Mouse (Mus musculus) embryonic facial prominence, embryonic 11.5 days (tissue): Measurements from ENCODE around the gene Ola1. TPM values are rescaled to one million over a fixed set of nuclear protein-coding genes. Genes with fewer than 3 reads are reported as not detected.
A peak's percentile ranks its signal among the peaks of the same experiment; 100 is the strongest.

Experiments used
- ATAC-seq: fragments of 200-750 bp; cut with Nextera tagmentation; replicated peaks from 2 replicates; pipeline ENCODE4 v1.8.0; 2017; ENCODE audit warnings: low read depth; ENCODE audit not compliant: insufficient number of reproducible peaks, low FRiP score, low TSS enrichment
- DNase-seq: peaks from one replicate; pipeline ENCODE4 v3.0.0-alpha.2; 2015; ENCODE audit warnings: low spot score
- H3K27ac ChIP-seq: fragments of 300-500 bp; sonication (generic); replicated peaks from 2 replicates; pipeline ENCODE4 v1.5.1; 2014; ENCODE audit warnings: mild to moderate bottlenecking, low read depth, low read length, control low read depth
- H3K27me3 ChIP-seq: fragments of 300-500 bp; sonication (generic); 2 replicates; pipeline ENCODE4 v1.6.1; 2014; ENCODE audit warnings: mild to moderate bottlenecking, low read length, moderate library complexity, mixed read lengths; ENCODE audit not compliant: control insufficient read depth, insufficient read depth
- H3K36me3 ChIP-seq: fragments of 300-500 bp; sonication (generic); replicated peaks from 2 replicates; pipeline ENCODE4 v1.6.1; 2014; ENCODE audit warnings: low read depth, mild to moderate bottlenecking, low read length, moderate library complexity, mixed read lengths; ENCODE audit not compliant: control insufficient read depth, insufficient read depth
- H3K4me1 ChIP-seq: fragments of 300-500 bp; sonication (generic); 2 replicates; pipeline ENCODE4 v1.6.1; 2014; ENCODE audit warnings: low read length, mixed read lengths; ENCODE audit not compliant: control insufficient read depth, insufficient read depth
- H3K4me2 ChIP-seq: fragments of 300-500 bp; sonication (generic); 2 replicates; pipeline ENCODE4 v1.6.1; 2014; ENCODE audit warnings: low read depth, mild to moderate bottlenecking, control low read depth, low read length, moderate library complexity
- H3K4me3 ChIP-seq: fragments of 300-500 bp; sonication (generic); 2 replicates; pipeline ENCODE4 v1.5.1; 2014; ENCODE audit warnings: low read depth, low read length, control low read depth
- H3K9ac ChIP-seq: fragments of 300-500 bp; sonication (generic); replicated peaks from 2 replicates; pipeline ENCODE4 v1.6.1; 2014; ENCODE audit warnings: mild to moderate bottlenecking, control low read depth, low read length
- H3K9me3 ChIP-seq: fragments of 300-500 bp; sonication (generic); replicated peaks from 2 replicates; pipeline ENCODE4 v1.6.1; 2016; ENCODE audit warnings: mild to moderate bottlenecking, low read length, inconsistent platforms, mixed read lengths; ENCODE audit not compliant: control insufficient read depth
- WGBS: fragments of 180-500 bp; shearing (Covaris S2); extraction: QIAGEN DNeasy Blood & Tissue Kit; methylation state at CpG from one replicate; pipeline ENCODE4 v1.1.7; 2014; 5-methylcytosine and 5-hydroxymethylcytosine counted together
- polyA plus RNA-seq: library from polyadenylated mRNA; unstranded; fragments of >200 nt; fragmentation: Nextera tagmentation; extraction: Ambion mirVana; gene quantifications from 2 replicates; pipeline ENCODE4 v1.2.1, GENCODE M21; 2014

The Ola1 gene
- polyA plus RNA-seq, 1 experiment from 2014 or later = 117 TPM

DNA sequence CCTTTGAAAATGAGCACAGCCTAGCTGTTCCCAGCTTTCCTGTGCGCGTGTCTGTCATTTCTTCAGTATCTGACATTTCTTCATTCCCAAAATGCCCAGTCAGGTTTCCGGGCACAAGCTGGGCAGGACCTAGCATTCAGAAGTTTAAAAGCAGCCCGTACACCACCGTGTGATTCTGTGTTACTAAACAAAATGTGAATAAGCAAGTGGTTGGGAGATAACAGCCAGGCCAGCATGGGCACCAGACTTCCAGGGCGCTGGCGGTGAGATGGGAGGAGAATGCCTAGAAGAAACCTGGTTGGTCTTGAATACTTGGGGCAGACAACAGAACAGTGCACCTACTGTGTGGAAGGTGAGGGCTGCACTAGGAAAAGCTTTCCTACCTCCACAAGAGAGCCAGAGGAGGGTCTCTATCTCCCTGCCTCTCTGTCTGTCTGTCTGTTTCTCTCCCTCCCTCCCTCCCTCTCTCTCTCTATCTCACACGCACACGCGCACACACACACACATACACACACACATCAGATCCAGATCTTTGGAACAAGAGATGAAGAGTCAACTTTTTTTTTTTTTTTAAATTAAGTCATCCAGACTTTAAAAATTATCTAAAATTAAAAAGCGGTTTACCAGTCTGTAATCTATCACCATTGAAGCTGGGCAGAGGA, 144.8 kb downstream of the Ola1 start:
- Histone ChIP-seq H3K9me3 (no peaks in the 10 kb centered on the region), H3K4me2 (no peak overlapping the region), H3K4me3 (no peak overlapping the region), H3K9ac (no peak overlapping the region), H3K27ac (no peak overlapping the region), H3K36me3 (no peaks in the 10 kb centered on the region), H3K27me3 (no peaks in the 10 kb centered on the region), H3K4me1 (no peaks in the 10 kb centered on the region)
- 94% methylated on average over 11 of the region's 11 CpGs for WGBS
- ATAC-seq (no peak), DNase-seq (no peak)

DNA sequence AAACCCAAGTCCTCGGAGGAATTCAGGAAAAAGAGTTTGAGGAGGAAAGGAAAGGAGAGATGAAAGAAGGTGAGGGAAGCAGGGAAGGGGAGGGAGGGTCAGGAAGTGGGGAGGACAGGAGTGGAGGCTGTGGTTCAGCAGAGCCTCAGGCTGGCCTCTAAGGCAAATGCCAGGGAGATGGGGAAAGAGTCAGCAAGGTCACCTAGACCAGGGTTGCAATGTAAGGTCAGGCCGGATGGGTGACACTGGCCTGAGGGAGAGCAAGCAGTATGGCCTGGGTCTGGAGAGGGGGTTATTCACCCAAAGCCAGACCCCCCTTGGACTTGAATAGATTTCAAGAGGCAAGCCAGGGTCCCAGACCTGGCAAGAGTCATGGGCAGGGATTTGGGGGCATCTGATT, 147.5 kb downstream of the Ola1 start:
- Histone ChIP-seq H3K9me3 (no peaks in the 10 kb centered on the region), H3K4me1 (no peaks in the 10 kb centered on the region), H3K27ac (no peak overlapping the region), H3K27me3 (no peaks in the 10 kb centered on the region), H3K36me3 (no peaks in the 10 kb centered on the region), H3K9ac (no peak overlapping the region), H3K4me3 (no peak overlapping the region), H3K4me2 (no peak overlapping the region)
- ATAC-seq (no peak), DNase-seq (no peak)
- WGBS = 54% methylated on average over 2 of the region's 2 CpGs

DNA sequence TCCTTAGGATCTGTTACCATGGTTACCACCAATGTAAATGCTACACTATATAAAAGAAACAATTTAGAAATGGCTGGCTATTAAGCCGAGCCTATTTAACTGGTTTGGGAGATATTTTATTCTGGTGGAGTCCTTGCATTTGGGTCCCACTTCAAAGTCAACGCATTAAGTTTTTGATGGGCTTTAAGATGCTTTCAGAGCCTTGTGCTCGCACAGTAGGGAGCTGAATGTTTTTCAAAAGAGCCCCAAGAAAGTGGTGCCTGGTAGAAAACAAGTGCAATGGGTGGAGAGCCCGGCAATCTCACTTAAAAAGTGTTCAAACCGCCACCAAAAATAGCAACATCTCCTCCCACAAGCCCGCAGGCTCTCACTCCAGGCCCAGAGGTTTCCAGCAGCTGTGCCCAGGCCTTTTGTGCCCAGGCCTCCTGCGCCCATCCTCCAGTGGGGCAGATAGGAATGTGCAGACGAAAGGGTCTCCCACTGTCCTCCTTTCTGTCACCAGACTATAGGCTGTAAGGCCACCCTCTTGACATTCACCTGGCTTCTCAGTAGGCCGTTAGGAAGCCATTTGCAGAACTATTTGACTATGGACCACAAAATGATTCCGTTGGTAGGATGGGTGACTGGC, 148.2 kb downstream of the Ola1 start:
- no peak overlapping the region for H3K4me3 ChIP-seq
- H3K36me3 ChIP-seq = no peaks in the 10 kb centered on the region
- H3K9ac ChIP-seq = no peak overlapping the region
- ATAC-seq (no peak), DNase-seq (no peak)
- no peaks in the 10 kb centered on the region for H3K9me3 ChIP-seq
- H3K4me2 ChIP-seq = no peak overlapping the region
- WGBS = 56% methylated on average over 10 of the region's 10 CpGs
- no peak overlapping the region for H3K27ac ChIP-seq
- no peaks in the 10 kb centered on the region for H3K4me1 ChIP-seq
- no peaks in the 10 kb centered on the region for H3K27me3 ChIP-seq

DNA sequence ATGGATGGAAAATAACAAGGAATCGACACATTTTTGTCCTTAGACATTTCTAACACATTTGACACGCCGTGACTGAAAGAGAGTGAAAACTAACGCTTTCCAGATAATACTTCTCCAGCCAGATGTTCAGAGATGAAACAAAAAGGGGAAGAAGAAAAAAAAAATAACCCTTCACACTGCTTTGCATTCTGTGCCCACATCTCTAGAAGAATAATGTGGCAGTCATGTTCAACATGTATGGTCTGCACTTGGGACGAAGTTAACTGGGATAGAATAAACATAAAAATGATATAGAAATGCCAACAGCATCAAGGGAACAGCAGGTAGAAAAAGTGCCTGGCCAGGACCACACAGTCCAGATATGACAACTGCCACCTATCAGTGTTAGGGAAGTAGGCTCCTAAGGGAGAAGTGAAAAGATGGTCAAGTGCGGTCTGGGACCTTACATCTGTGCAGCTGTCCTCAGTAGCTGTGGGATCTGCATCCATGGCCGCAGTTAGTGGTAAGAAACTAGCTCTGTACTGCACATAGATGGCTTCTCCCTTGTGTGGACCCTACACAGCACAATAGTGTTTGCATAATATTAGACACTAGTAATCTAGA, 149.4 kb downstream of the Ola1 start:
- no peak overlapping the region for H3K27ac ChIP-seq
- ATAC-seq (no peak), DNase-seq (no peak)
- no peaks in the 10 kb centered on the region for H3K27me3 ChIP-seq
- no peak overlapping the region for H3K4me3 ChIP-seq
- no peaks in the 10 kb centered on the region for H3K4me1 ChIP-seq
- no peak overlapping the region for H3K9ac ChIP-seq
- WGBS = 89% methylated on average over 7 of the region's 7 CpGs
- H3K9me3 ChIP-seq = no peaks in the 10 kb centered on the region
- H3K4me2 ChIP-seq = no peak overlapping the region
- H3K36me3 ChIP-seq = no peaks in the 10 kb centered on the region

DNA sequence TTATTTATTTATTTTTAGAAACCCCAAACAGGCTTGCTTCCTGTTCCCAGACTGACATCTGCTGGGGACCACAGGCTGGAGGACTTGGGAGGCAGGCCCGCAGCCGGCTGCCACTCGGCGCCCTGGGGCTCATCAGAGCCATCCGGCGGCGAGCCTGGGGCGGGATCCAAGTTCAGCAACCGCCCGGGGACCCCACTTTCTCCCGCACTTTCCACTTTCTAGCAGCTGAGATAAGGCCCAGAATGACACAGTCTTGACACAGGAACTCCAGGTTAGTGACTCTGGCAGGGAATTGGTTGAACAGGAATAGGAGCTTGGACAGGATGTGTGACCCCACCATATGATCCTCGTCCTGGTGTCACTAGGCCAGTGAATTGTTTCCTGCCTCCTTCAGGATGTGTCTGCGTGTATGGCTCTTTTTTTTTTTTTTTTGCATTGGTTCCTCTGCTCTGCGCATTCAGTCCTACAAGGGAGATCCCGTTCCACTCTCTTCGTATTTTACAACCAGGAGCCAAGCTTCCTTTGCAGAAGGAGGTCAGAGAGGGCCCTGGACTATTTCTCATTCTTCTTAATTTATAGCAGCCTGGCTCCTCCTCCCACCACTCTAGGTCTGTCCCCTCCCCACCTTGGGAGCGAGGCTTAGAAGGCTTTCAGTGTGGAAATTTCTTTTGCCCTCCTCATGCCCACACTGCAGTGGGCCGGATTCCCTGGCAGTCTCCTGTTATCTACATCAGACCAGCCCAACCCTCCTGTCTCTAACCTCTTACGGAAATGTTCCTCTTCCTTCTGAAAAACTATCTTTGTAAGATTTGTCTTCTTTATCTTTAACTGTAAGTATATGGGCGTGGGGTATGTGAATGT, 152.2 kb downstream of the Ola1 start:
- H3K4me3 ChIP-seq = no peak overlapping the region
- ATAC-seq (no peak), DNase-seq (peak; percentile 56)
- no peaks in the 10 kb centered on the region for H3K9me3 ChIP-seq
- peak overlapping the region; percentile 17; the same call in 1 of the 2 replicates for H3K4me2 ChIP-seq
- no peak overlapping the region for H3K27ac ChIP-seq
- WGBS = 23% methylated on average over 20 of the region's 20 CpGs
- no peak overlapping the region for H3K9ac ChIP-seq
- no peaks in the 10 kb centered on the region for H3K27me3 ChIP-seq
- no peaks in the 10 kb centered on the region for H3K4me1 ChIP-seq
- H3K36me3 ChIP-seq = no peaks in the 10 kb centered on the region

DNA sequence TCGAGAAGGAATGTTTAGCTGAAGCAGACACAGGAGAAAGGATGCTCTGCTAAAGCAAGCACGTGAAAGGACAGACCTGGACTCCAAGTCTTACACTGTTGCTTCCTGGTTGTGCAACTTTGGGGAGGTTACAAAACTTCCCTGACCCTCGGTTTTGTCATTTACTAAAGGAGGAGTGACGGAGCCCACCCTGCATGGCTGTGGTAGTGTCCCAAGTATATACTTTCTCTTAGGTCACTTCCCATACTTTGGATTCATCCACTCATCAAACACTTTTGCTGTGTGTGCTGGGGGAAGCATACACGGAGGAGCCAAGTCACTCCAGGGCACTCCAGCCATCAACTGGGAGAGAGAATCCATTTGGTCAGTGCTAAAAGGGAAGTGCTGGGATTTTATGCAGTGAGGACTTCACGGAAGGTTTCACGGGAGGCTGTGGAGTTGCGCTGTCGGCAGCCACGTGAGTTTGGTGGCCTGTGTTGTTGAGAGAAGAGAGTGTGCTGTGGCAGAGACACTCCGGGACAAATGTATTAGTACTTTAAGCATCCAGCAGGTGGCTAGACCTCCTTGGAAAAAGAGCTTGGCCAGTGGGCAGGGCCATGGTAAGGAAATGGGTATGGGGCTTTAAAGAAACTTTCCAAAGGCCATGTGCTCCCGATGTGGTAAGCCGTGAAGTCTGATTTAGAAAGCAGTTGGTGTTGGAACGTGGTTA, 154.7 kb downstream of the Ola1 start:
- H3K9me3 ChIP-seq = no peaks in the 10 kb centered on the region
- no peaks in the 10 kb centered on the region for H3K27me3 ChIP-seq
- no peak overlapping the region for H3K4me2 ChIP-seq
- no peaks in the 10 kb centered on the region for H3K36me3 ChIP-seq
- no peak overlapping the region for H3K9ac ChIP-seq
- H3K4me3 ChIP-seq = no peak overlapping the region
- ATAC-seq (no peak), DNase-seq (no peak)
- no peak overlapping the region for H3K27ac ChIP-seq
- H3K4me1 ChIP-seq = no peaks in the 10 kb centered on the region
- WGBS = 75% methylated on average over 14 of the region's 14 CpGs

DNA sequence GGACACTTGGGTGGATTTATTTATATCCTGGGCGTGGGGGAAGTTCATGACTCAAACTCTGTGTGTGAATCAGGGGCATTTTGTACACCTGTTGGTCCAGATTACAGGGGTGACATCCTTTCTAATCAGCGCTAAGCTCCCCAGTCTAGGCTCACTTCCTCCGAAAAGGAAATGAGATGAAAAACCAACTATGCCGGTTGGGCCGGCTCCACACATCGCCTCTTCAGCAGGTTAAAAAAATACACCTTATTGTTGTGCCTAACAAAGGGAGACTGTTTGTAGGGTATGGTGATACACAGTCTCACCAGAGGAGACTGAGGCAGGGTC, 158.5 kb downstream of the Ola1 start:
- Histone ChIP-seq H3K9ac (no peak overlapping the region), H3K9me3 (no peaks in the 10 kb centered on the region), H3K4me1 (no peaks in the 10 kb centered on the region), H3K27me3 (no peaks in the 10 kb centered on the region), H3K27ac (no peak overlapping the region), H3K4me3 (no peak overlapping the region), H3K4me2 (no peak overlapping the region), H3K36me3 (no peaks in the 10 kb centered on the region)
- DNase-seq (no peak), ATAC-seq (no peak)
- 61% methylated on average over 6 of the region's 6 CpGs for WGBS
